Mouse (Mus musculus) embryonic facial prominence, embryonic 11.5 days (tissue): ENCODE measurements at regions not wholly inside any gene's neighbourhood (a gene's known extent, or its start where the extent isn't known, plus 50 kb on each side); places are given as distances from the start of the nearest gene placed in this dataset.

ENCODE experiments used
- ATAC-seq: fragments of 200-750 bp; cut with Nextera tagmentation; replicated peaks from 2 replicates; pipeline ENCODE4 v1.8.0; 2017; ENCODE audit warnings: low read depth; ENCODE audit not compliant: insufficient number of reproducible peaks, low FRiP score, low TSS enrichment
- DNase-seq: peaks from one replicate; pipeline ENCODE4 v3.0.0-alpha.2; 2015; ENCODE audit warnings: low spot score
- H3K27ac ChIP-seq: fragments of 300-500 bp; sonication (generic); replicated peaks from 2 replicates; pipeline ENCODE4 v1.5.1; 2014; ENCODE audit warnings: mild to moderate bottlenecking, low read depth, low read length, control low read depth
- H3K27me3 ChIP-seq: fragments of 300-500 bp; sonication (generic); 2 replicates; pipeline ENCODE4 v1.6.1; 2014; ENCODE audit warnings: mild to moderate bottlenecking, low read length, moderate library complexity, mixed read lengths; ENCODE audit not compliant: control insufficient read depth, insufficient read depth
- H3K36me3 ChIP-seq: fragments of 300-500 bp; sonication (generic); replicated peaks from 2 replicates; pipeline ENCODE4 v1.6.1; 2014; ENCODE audit warnings: low read depth, mild to moderate bottlenecking, low read length, moderate library complexity, mixed read lengths; ENCODE audit not compliant: control insufficient read depth, insufficient read depth
- H3K4me1 ChIP-seq: fragments of 300-500 bp; sonication (generic); 2 replicates; pipeline ENCODE4 v1.6.1; 2014; ENCODE audit warnings: low read length, mixed read lengths; ENCODE audit not compliant: control insufficient read depth, insufficient read depth
- H3K4me2 ChIP-seq: fragments of 300-500 bp; sonication (generic); 2 replicates; pipeline ENCODE4 v1.6.1; 2014; ENCODE audit warnings: low read depth, mild to moderate bottlenecking, control low read depth, low read length, moderate library complexity
- H3K4me3 ChIP-seq: fragments of 300-500 bp; sonication (generic); 2 replicates; pipeline ENCODE4 v1.5.1; 2014; ENCODE audit warnings: low read depth, low read length, control low read depth
- H3K9ac ChIP-seq: fragments of 300-500 bp; sonication (generic); replicated peaks from 2 replicates; pipeline ENCODE4 v1.6.1; 2014; ENCODE audit warnings: mild to moderate bottlenecking, control low read depth, low read length
- H3K9me3 ChIP-seq: fragments of 300-500 bp; sonication (generic); replicated peaks from 2 replicates; pipeline ENCODE4 v1.6.1; 2016; ENCODE audit warnings: mild to moderate bottlenecking, low read length, inconsistent platforms, mixed read lengths; ENCODE audit not compliant: control insufficient read depth
- WGBS: fragments of 180-500 bp; shearing (Covaris S2); extraction: QIAGEN DNeasy Blood & Tissue Kit; methylation state at CpG from one replicate; pipeline ENCODE4 v1.1.7; 2014; 5-methylcytosine and 5-hydroxymethylcytosine counted together

GRCm38 (mm10) chr12:65944251-65944650 lies 339.9 kb downstream of the Rpl10l start:
- whole genome bisulfite sequencing: 88% methylated on average over 2 of the region's 2 CpGs
- H3K27me3 ChIP-seq: no peaks in the 10 kb centered on the region
- H3K4me1 ChIP-seq: no peaks in the 10 kb centered on the region
- no peak overlapping the region for H3K27ac ChIP-seq
- no peak for ATAC-seq
- H3K4me2 ChIP-seq: no peak overlapping the region
- no peaks in the 10 kb centered on the region for H3K36me3 ChIP-seq
- H3K4me3 ChIP-seq: no peak overlapping the region
- DNase-seq: no peak
- no peak overlapping the region for H3K9ac ChIP-seq
- H3K9me3 ChIP-seq: no peaks in the 10 kb centered on the region

DNA sequence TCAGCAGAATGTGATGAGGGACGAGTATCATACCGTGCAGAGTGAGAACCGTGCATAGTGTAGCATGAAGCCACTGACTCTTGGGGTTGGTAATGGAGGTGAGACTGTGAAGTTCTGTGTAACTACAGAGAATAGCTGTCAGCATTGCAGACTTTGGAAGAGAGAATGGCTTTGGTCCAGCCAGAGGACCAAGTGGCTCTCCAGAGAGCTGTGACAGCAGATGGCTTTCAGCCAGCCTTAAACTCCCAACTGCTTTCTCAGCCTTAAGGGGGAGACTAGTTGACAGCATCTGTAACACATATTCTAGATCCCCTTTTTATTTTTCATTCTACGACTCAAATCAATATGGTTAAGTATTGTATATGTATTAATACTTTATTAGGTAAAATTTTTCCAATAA lies 342.0 kb downstream of the Rpl10l start:
- DNase-seq (no peak), ATAC-seq (no peak)
- Histone ChIP-seq H3K27ac (no peak overlapping the region), H3K36me3 (no peaks in the 10 kb centered on the region), H3K9me3 (no peaks in the 10 kb centered on the region), H3K4me2 (no peak overlapping the region), H3K27me3 (no peaks in the 10 kb centered on the region), H3K9ac (no peak overlapping the region), H3K4me1 (no peaks in the 10 kb centered on the region), H3K4me3 (no peak overlapping the region)
- 88% methylated on average over 4 of the region's 4 CpGs for WGBS

- Histone ChIP-seq H3K9me3 (no peaks in the 10 kb centered on the region), H3K27ac (no peak overlapping the region), H3K4me2 (no peak overlapping the region), H3K27me3 (no peaks in the 10 kb centered on the region), H3K4me1 (no peaks in the 10 kb centered on the region), H3K4me3 (no peak overlapping the region), H3K36me3 (no peaks in the 10 kb centered on the region), H3K9ac (no peak overlapping the region)
- ATAC-seq: no peak
- 22% methylated on average over 4 of the region's 4 CpGs for WGBS
- DNase-seq: peak; percentile 65
These were observed 352.4 kb downstream of the Rpl10l start for GRCm38 (mm10) chr12:65931848-65932247.

DNA sequence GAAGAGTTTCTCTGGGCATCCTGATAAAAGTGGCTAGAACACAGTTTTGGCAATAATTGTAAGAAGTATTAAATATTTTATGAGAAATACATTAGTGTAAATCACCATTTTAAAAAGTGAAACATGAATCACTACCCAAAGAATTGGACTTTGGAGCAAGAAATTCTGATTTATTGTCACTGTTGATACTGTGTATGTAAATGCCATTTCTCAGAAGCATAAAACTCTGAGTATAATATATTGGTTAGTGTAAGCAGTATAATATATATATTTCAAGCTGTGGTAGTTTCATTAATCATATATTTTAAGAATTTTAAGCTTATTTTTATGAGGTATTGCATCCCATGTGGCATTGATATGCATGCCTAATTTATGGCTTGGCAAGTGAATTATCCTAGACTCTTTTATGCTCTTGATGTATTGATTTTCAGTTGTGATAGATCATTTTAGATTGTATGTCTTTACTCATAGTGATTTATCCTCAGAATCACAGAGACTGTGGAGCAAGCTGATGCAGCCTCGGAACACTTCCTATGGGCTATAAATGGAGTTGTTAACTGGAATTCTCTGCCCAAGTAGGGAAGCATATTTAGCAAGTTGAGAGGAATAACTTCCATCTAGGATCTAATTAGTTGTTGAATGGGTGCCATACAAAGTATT lies 354.4 kb downstream of the Rpl10l start:
- H3K4me3 ChIP-seq: no peak overlapping the region
- H3K4me2 ChIP-seq: no peak overlapping the region
- DNase-seq (no peak), ATAC-seq (no peak)
- no peak overlapping the region for H3K27ac ChIP-seq
- H3K9ac ChIP-seq: no peak overlapping the region
- H3K9me3 ChIP-seq: no peaks in the 10 kb centered on the region
- no peaks in the 10 kb centered on the region for H3K27me3 ChIP-seq
- H3K4me1 ChIP-seq: no peaks in the 10 kb centered on the region
- H3K36me3 ChIP-seq: no peaks in the 10 kb centered on the region
- 84% methylated on average over 1 of the region's 1 CpGs for WGBS
